In the genomic region with DNA sequence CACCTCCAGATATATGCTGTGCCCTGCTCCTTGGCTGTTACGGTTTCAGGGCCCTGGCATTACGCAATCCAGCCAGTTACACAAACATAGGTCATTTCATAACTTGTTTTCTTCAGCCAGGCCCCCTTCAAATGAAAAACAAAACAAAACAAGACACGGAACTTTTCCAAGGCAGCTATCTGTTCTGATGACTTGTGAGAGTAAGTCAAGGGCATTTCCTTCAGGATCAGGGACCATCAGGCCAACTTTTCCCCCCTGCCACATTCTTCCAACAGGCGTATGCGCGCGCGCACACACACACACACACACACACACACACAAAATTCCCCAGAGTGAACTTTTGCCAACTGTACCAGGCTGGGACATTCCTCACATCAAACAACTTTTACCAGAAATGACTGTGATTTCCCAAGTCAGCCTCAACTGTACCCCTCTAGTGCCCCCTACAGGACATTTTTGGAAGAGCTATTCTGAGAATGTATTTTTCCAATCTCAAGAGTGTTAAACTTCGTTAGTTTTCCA, we compare ENCODE assay signal across 8 mouse cellular contexts. TPM values are rescaled to one million over a fixed set of nuclear protein-coding genes. Genes with fewer than 3 reads are reported as not detected.
DNase-seq lines count a peak whose midpoint lies in the region; ATAC-seq and TF ChIP-seq lines count a peak whose summit lies in the region.

No protein-coding gene starts in this region.

- DNase-seq in cerebellum, adult 11 months, result peak; percentile 27
- DNase-seq in thymus, adult 2 months, result peak; percentile 57
- DNase-seq in thymus, adult 18-20 months, result no peak
- DNase-seq in embryonic facial prominence, embryonic 14.5 days (ENCODE audit: low spot score), result peak; percentile 87
- peak; percentile 51 to 69 for DNase-seq in kidney, adult 8-10 months
- peak; percentile 72 to 80 for DNase-seq in lung, adult 18-20 months
- DNase-seq in stomach, postnatal 0 days (ENCODE audit: low spot score), result peak; percentile 79

- peak overlapping the region; percentile 70 for H3K4me2 ChIP-seq in embryonic facial prominence, embryonic 14.5 days (ENCODE audit: low read depth, low read length)
- peak overlapping the region; percentile 79 for H3K4me2 ChIP-seq in stomach, postnatal 0 days (replicated peaks; ENCODE audit: low read depth)

- 0 out of 2 replicates have a peak, but pooled peaks have one; percentile 16 for TF ChIP-seq CTCF in thymus, adult 2 months (IDR thresholded peaks at IDR 0.05; ENCODE audit: borderline replicate concordance, control insufficient read depth, extremely low read depth, insufficient read depth, low read length, poor library complexity)
- peak; percentile 88 for TF ChIP-seq CTCF in stomach, postnatal 0 days (IDR thresholded peaks at IDR 0.05; ENCODE audit: low read depth)

- no peaks in the 10 kb centered on the region; the same call in 1 of the 2 replicates for H3K27me3 ChIP-seq in thymus, adult 2 months (ENCODE audit: control insufficient read depth, insufficient read depth, low read length)
- H3K27me3 ChIP-seq in embryonic facial prominence, embryonic 14.5 days (replicated peaks; ENCODE audit: control insufficient read depth, insufficient read depth, low read length), result no peaks in the 10 kb centered on the region
- no peaks in the 10 kb centered on the region for H3K27me3 ChIP-seq in stomach, postnatal 0 days (ENCODE audit: control insufficient read depth, insufficient read depth, low read length)

- no peak overlapping the region for H3K27ac ChIP-seq in thymus, adult 2 months (ENCODE audit: control insufficient read depth, insufficient read depth, low read length)
- peak overlapping the region; percentile 67 for H3K27ac ChIP-seq in embryonic facial prominence, embryonic 14.5 days (replicated peaks; ENCODE audit: low read depth, low read length)
- peak overlapping the region; percentile 100 for H3K27ac ChIP-seq in stomach, postnatal 0 days (replicated peaks)

- H3K4me1 ChIP-seq in thymus, adult 2 months (replicated peaks; ENCODE audit: control insufficient read depth, insufficient read depth, low read length), result peaks cover 11% of the 10 kb centered on the region
- peaks cover 16% of the 10 kb centered on the region; the same call in 1 of the 2 replicates for H3K4me1 ChIP-seq in embryonic facial prominence, embryonic 14.5 days (ENCODE audit: control insufficient read depth, insufficient read depth, low read length)
- peaks cover 12% of the 10 kb centered on the region for H3K4me1 ChIP-seq in stomach, postnatal 0 days (replicated peaks; ENCODE audit: control insufficient read depth, insufficient read depth)

- H3K36me3 ChIP-seq in thymus, adult 2 months (ENCODE audit: control insufficient read depth, insufficient read depth, low read length), result no peaks in the 10 kb centered on the region
- H3K36me3 ChIP-seq in embryonic facial prominence, embryonic 14.5 days (ENCODE audit: control insufficient read depth, insufficient read depth, low read length), result no peaks in the 10 kb centered on the region
- no peaks in the 10 kb centered on the region; the same call in 1 of the 2 replicates for H3K36me3 ChIP-seq in stomach, postnatal 0 days (ENCODE audit: control insufficient read depth, insufficient read depth, low read length)

- no peak overlapping the region for H3K4me3 ChIP-seq in thymus, adult 2 months (ENCODE audit: control insufficient read depth, insufficient read depth, low read length)
- H3K4me3 ChIP-seq in embryonic facial prominence, embryonic 14.5 days (ENCODE audit: low read depth, low read length), result peak overlapping the region; percentile 62
- peak overlapping the region; percentile 95 for H3K4me3 ChIP-seq in stomach, postnatal 0 days (ENCODE audit: low read depth, low read length)

- no peak for TF ChIP-seq POLR2A in thymus, adult 2 months (IDR thresholded peaks at IDR 0.05; ENCODE audit: control insufficient read depth, extremely low read depth, insufficient read depth, low read length, poor library complexity)

- no peak for TF ChIP-seq EP300 in stomach, postnatal 0 days (optimal IDR thresholded peaks at IDR 0.05)

- H3K9ac ChIP-seq in embryonic facial prominence, embryonic 14.5 days (ENCODE audit: low read depth, low read length), result peak overlapping the region; percentile 83
- H3K9ac ChIP-seq in stomach, postnatal 0 days (ENCODE audit: low read length), result peak overlapping the region; percentile 99

- 61% methylated on average over 9 of the region's 9 CpGs for WGBS in thymus, adult 2 months
- 21% methylated on average over 9 of the region's 9 CpGs for WGBS in embryonic facial prominence, embryonic 14.5 days
- WGBS in stomach, postnatal 0 days, result 7% methylated on average over 9 of the region's 9 CpGs

- ATAC-seq in cerebellum, adult (ENCODE audit: insufficient number of reproducible peaks, low FRiP score, low TSS enrichment), result no peak
- ATAC-seq in embryonic facial prominence, embryonic 14.5 days (ENCODE audit: low read depth), result no peak
- ATAC-seq in stomach, postnatal 0 days (ENCODE audit: low FRiP score, low TSS enrichment), result no peak

- H3K9me3 ChIP-seq in embryonic facial prominence, embryonic 14.5 days (ENCODE audit: control insufficient read depth, low read length), result no peaks in the 10 kb centered on the region
- H3K9me3 ChIP-seq in stomach, postnatal 0 days (ENCODE audit: control insufficient read depth, low read length), result no peaks in the 10 kb centered on the region

RNA-seq across cellular contexts. Expression of a gene that starts 4.0 kb away (rescaled TPM):
- polyA plus RNA-seq in thymus, adult 2 months (2012; rRNA removed), result 8.5 and 9.2 TPM in 2 replicates
- polyA plus RNA-seq in embryonic facial prominence, embryonic 14.5 days (2014; fragmentation: Nextera tagmentation; extraction: Ambion mirVana), result 7.7 and 10.8 TPM in 2 replicates
- 10.5 and 11.7 TPM in 2 replicates for polyA plus RNA-seq in stomach, postnatal 0 days (2015; fragmentation: Nextera tagmentation; extraction: Ambion mirVana)

Comparison
In these comparisons a context has a peak if more than half of its experiments do, and no peak if none do; other contexts are left out.
1. DNase-seq: peak in cerebellum, adult 11 months (single experiment), thymus, adult 2 months (single experiment), embryonic facial prominence, embryonic 14.5 days (single experiment), kidney, adult 8-10 months (2 of 2), lung, adult 18-20 months (2 of 2) and stomach, postnatal 0 days (single experiment); none in thymus, adult 18-20 months (0 of 2).